Mouse (Mus musculus) layer of hippocampus, adult 2 months (tissue): ENCODE results near the gene Trpm7. TPM values are rescaled to one million over a fixed set of nuclear protein-coding genes. Genes with fewer than 3 reads are reported as not detected.
"Not testable (repeated sequence)": the region's sequence is repeated elsewhere in the genome, so short reads cannot be mapped to it uniquely, and the experiment has no call there.

Experiments used
- DNase-seq, 2 experiments: peaks; one replicate each; pipeline ENCODE4 v3.0.0; 2022; ENCODE audit warnings: low spot score in 2 of 2
- H3K27ac ChIP-seq: fragments of 200-600 bp; 2 replicates; pipeline ENCODE4 v1.8.1; 2022
- H3K4me3 ChIP-seq: fragments of 200-600 bp; 2 replicates; pipeline ENCODE4 v1.8.1; 2022; ENCODE audit warnings: mild to moderate bottlenecking
- CTCF ChIP-seq: fragments of 200-600 bp; conservative IDR thresholded peaks from 2 replicates; pipeline ENCODE4 v1.8.1; 2022; ENCODE audit warnings: antibody characterized with exemption, mild to moderate bottlenecking, moderate library complexity
- long read RNA-seq, 2 experiments: library from polyadenylated mRNA; stranded (forward); transcript quantifications; one replicate each; pipeline ENCODE4 v2.0.0; 2021; ENCODE audit warnings: borderline mapping rate in 2 of 2
- total RNA-seq, 2 experiments: library from RNA; stranded (reverse); gene quantifications; 2 replicates each; pipeline ENCODE4 v1.2.3; 2021

Gene Trpm7
- 10 to 100 TPM; 40.6 to 52.0 TPM for total RNA-seq
- long read RNA-seq, experiment 1, full-length matches to known transcripts: 2 of 12 reads
- long read RNA-seq, experiment 1, partial matches to known transcripts: 3 of 12 reads
- long read RNA-seq, experiment 1, other reads (novel, unspliced or antisense): 7 of 12 reads
- long read RNA-seq, experiment 2, full-length matches to known transcripts: 4 of 10 reads
- long read RNA-seq, experiment 2, partial matches to known transcripts: 2 of 10 reads
- long read RNA-seq, experiment 2, other reads (novel, unspliced or antisense): 4 of 10 reads

DNA sequence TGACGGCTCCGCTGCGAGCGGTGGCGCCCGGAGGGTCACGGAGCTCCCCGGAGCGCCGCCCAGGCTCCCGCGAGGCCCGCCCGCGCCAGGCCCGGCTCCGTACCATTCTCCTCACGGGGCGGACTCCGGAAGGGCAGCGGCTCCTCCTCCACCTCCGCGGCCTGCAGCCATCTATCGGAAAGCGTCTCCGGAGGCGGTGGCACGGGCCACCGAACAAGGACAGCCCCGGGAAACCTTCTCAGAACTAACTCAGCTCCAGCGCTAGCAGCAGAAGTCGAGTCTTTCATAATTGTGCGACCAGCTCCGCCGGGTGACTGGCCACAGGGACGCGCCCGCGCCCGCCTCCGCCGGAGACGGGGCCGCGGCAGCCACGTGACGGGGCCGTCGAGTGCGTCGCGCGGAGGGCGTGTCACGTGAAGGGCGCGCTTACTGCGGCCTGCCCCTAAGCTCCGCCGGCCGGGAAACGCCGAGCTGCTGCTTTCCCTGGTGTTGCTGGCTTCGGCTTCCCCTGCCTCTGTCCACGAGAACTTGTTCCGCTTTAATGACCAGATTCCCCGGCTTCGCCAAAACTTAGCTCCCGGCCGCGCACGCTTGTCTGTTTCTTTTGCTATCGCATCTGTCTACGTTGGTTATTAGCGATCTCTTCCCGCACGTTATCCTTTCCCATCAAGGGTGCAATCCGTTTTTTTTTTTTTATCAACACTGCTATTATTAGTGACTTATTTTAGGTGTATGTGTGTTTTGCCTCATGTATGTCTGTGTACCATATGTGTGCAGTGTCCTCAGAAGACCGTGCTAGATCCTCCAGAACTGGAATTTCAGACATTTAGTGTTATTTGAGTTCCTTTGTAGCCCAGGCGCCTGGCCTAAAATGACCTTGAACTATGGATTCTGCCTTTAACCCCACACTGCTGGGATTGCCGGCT, at the start of gene Trpm7:
Gene Trpm7, minus strand, starts transcription at position 360 of the 926 bp plus-strand sequence.
- Histone ChIP-seq H3K27ac (peak within 1 kb of the TSS; percentile 99), H3K4me3 (peak within 1 kb of the TSS; percentile 91)
- TF ChIP-seq CTCF: no peak
- DNase-seq: peak; percentile 91

- no peak overlapping the region for H3K27ac ChIP-seq
- no peak overlapping the region for H3K4me3 ChIP-seq
- no peak for TF ChIP-seq CTCF
- no peak for DNase-seq
Measured at GRCm38 (mm10) chr2:126920358-126921060, 44.5 kb upstream of the Trpm7 start.

DNA sequence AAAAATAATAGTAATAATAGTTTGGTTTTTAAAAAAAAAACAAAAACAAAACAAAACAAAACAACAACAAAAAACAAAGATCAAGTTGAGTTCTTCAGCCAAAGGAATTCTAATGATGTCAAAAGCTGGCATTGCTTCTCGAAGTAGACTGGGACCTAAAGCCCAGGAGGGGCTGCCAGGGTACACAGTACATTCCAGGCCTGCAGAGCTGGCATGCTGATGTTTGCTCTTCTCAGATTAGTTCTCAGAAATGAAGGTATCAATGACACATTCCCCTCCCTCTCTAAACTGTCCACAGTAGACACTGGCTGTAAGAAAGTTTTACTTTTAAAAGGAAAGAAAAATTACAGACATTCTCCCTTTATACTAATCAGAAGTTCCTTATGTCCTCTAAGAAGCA, 40.2 kb upstream of the Trpm7 start:
- DNase-seq: no peak
- Histone ChIP-seq H3K4me3 (no peak overlapping the region), H3K27ac (no peak overlapping the region)
- TF ChIP-seq CTCF: no peak

GRCm38 (mm10) chr2:126914096-126914495, 38.1 kb upstream of the Trpm7 start:
- no peak overlapping the region for H3K27ac ChIP-seq
- TF ChIP-seq CTCF: no peak
- no peak for DNase-seq
- H3K4me3 ChIP-seq: no peak overlapping the region

GRCm38 (mm10) chr2:126904162-126904561, 28.1 kb upstream of the Trpm7 start:
- no peak for TF ChIP-seq CTCF

DNA sequence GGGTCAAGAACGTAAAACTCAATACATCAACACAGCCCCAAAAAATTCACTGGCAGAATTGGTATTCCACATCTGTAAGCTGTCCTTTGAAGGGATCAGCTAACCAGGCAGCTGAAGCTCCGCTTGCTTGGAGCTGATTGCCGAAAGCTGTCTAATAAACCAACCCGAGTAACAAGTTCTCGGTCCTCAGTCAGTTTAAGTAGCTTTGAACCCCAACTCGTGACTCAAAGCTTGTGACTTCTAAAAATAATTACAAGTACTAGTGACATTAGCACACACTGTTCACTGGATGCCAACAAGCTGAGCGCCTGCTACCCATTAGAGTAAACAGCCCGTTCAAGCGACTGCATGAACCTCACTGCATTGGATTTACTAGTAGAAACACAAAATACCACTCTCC, 21.5 kb upstream of the Trpm7 start:
- TF ChIP-seq CTCF: no peak
- DNase-seq: no peak
- H3K27ac ChIP-seq: no peak overlapping the region
- H3K4me3 ChIP-seq: no peak overlapping the region

More at GRCm38 (mm10) chr2:126904162-126904561, 28.1 kb upstream of the Trpm7 start:
- no peak overlapping the region for H3K4me3 ChIP-seq
- no peak for DNase-seq
- no peak overlapping the region for H3K27ac ChIP-seq

DNA sequence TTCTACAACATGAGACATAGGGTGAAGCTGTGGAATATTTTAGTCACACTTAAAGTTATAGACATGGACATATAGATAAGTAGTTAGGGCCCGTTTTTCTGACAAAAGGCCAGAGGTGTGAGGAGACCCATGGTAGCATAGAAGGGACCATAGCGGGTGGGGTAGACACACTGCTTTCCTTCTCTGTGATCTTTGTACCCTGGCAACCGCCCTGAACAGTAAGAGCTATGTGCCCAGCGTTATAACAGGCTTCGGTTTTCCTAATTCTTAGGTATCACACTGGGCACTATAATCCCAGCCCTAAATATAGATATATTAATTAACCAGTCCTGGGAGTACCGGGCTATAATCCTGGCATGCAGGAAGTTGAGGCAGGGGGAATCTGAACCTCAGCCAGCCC, 20.9 kb upstream of the Trpm7 start:
- no peak for DNase-seq
- TF ChIP-seq CTCF: no peak
- Histone ChIP-seq H3K27ac (no peak overlapping the region), H3K4me3 (no peak overlapping the region)

- DNase-seq: no peak
- H3K4me3 ChIP-seq: no peak overlapping the region
- H3K27ac ChIP-seq: no peak overlapping the region
- no peak for TF ChIP-seq CTCF
Measured at GRCm38 (mm10) chr2:126894245-126894644, 18.2 kb upstream of the Trpm7 start.

GRCm38 (mm10) chr2:126892316-126892715, 16.3 kb upstream of the Trpm7 start:
- no peak for TF ChIP-seq CTCF
- H3K4me3 ChIP-seq: no peak overlapping the region
- DNase-seq: no peak
- H3K27ac ChIP-seq: no peak overlapping the region

DNA sequence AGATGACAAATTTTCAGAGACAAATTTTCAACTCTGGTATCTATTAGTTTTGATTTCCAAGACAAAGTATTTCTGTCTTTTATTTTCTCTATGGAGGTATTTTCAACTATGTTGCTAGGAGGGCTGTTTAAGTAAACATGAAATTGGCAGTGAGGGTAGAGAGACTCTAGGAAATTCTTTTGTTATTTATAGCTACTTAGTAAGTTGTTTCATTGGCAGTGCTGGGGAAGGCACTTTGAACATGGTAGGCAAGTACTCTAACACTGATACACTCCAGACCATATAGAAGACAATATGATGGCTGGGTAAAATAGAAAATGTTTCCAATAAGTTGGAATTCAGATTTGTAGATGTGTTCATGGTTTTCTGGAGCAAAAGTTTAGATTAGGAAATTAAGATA, 15.7 kb upstream of the Trpm7 start:
- no peak overlapping the region for H3K27ac ChIP-seq

GRCm38 (mm10) chr2:126887141-126887540, 11.1 kb upstream of the Trpm7 start:
- no peak overlapping the region for H3K27ac ChIP-seq
- H3K4me3 ChIP-seq: no peak overlapping the region
- DNase-seq: no peak
- TF ChIP-seq CTCF: no peak

More for the DNA sequence above, 15.7 kb upstream of the Trpm7 start:
- no peak for DNase-seq
- H3K4me3 ChIP-seq: no peak overlapping the region
- TF ChIP-seq CTCF: no peak

GRCm38 (mm10) chr2:126885871-126886270, 9.8 kb upstream of the Trpm7 start:
- H3K27ac ChIP-seq: no peak overlapping the region
- no peak for DNase-seq
- H3K4me3 ChIP-seq: no peak overlapping the region
- no peak for TF ChIP-seq CTCF

DNA sequence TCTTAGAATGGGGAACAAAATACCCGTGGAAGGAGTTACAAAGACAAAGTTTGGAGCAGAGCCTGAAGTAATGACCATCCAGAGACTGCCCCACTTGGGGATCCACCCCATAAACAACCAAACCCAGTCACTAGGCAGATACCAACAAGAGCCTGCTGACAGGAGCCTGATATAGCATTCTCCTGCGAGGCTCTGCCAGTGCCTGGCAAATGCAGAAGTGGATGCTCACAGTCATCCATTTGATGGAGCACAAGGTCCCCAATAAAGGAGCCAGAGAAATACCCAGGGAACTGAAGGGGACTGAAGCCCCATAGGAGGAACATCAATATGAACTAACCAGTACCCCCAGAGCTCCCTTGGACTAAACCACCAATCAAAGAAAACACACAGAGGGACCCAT, 6.7 kb upstream of the Trpm7 start:
- H3K27ac ChIP-seq, DNase-seq, H3K4me3 ChIP-seq: not testable (repeated sequence)
